Mouse (Mus musculus) G1E (cell line): ENCODE data around the gene C1qtnf5. TPM values are rescaled to one million over a fixed set of nuclear protein-coding genes. Genes with fewer than 3 reads are reported as not detected.

Experiments
- ATAC-seq: 2 replicates; pipeline ENCODE4 v1.8.0; 2016; ENCODE audit warnings: mild to moderate bottlenecking; ENCODE audit not compliant: insufficient number of reproducible peaks, poor library complexity, low FRiP score, severe bottlenecking; ENCODE audit errors: extremely low read depth
- DNase-seq: peaks from one replicate; pipeline ENCODE4 v3.0.0; 2012; ENCODE audit warnings: low spot score
- H3K27me3 ChIP-seq: 2 replicates; pipeline ENCODE4 v1.6.1; 2012; ENCODE audit warnings: mild to moderate bottlenecking, low read length, inconsistent platforms; ENCODE audit not compliant: insufficient read depth
- H3K36me3 ChIP-seq: replicated peaks from 2 replicates; pipeline ENCODE3; 2012; ENCODE audit warnings: mild to moderate bottlenecking, inconsistent platforms
- H3K4me1 ChIP-seq: 2 replicates; pipeline ENCODE4 v1.6.1; 2012; ENCODE audit warnings: low read depth, low read length, inconsistent platforms, mixed read lengths; ENCODE audit not compliant: insufficient read depth
- H3K4me3 ChIP-seq: 2 replicates; pipeline ENCODE4 v1.5.1; 2012; ENCODE audit warnings: low read depth, mild to moderate bottlenecking, inconsistent platforms, low read length, moderate library complexity, mixed read lengths
- H3K9me3 ChIP-seq: replicated peaks from 2 replicates; pipeline ENCODE4 v1.6.1; 2012; ENCODE audit warnings: inconsistent platforms
- CTCF ChIP-seq: IDR thresholded peaks from 2 replicates; pipeline ENCODE4 v1.5.1; 2012; ENCODE audit warnings: low read depth, low read length, inconsistent platforms, mixed read lengths
- GATA1 ChIP-seq: IDR thresholded peaks from 2 replicates; pipeline ENCODE4 v1.6.1; 2012; ENCODE audit warnings: borderline replicate concordance, low read length, inconsistent platforms, mixed read lengths
- GATA2 ChIP-seq: IDR thresholded peaks from 2 replicates; pipeline ENCODE4 v1.6.1; 2012; ENCODE audit warnings: low read depth, low read length, inconsistent platforms, borderline replicate concordance
- POLR2AphosphoS5 ChIP-seq: IDR thresholded peaks from 2 replicates; pipeline ENCODE4 v1.6.1; 2012; ENCODE audit warnings: low read depth, low read length, inconsistent platforms; ENCODE audit not compliant: insufficient replicate concordance
- TAL1 ChIP-seq: conservative IDR thresholded peaks from 2 replicates; pipeline ENCODE4 v1.6.1; 2012; ENCODE audit warnings: low read depth, low read length, inconsistent platforms, mixed read lengths
- polyA plus RNA-seq: library from polyadenylated mRNA; stranded (reverse); fragments of >175 nt; gene quantifications from 2 replicates; pipeline ENCODE4 v1.2.3, GENCODE M21; 2012
- total RNA-seq, 2 experiments: library from RNA; stranded (forward) in 1 of 2; stranded (reverse) in 1 of 2; fragments of 200-1000 nt in 1 of 2; fragments of >200 nt in 1 of 2; fragmentation: Nextera tagmentation in 1 of 2; gene quantifications; 2 replicates each; pipeline ENCODE4 v1.2.3; 2014 to 2017

C1qtnf5 gene
- total and polyA plus RNA-seq, 3 experiments = 0.21 TPM; not detected in 2

DNA sequence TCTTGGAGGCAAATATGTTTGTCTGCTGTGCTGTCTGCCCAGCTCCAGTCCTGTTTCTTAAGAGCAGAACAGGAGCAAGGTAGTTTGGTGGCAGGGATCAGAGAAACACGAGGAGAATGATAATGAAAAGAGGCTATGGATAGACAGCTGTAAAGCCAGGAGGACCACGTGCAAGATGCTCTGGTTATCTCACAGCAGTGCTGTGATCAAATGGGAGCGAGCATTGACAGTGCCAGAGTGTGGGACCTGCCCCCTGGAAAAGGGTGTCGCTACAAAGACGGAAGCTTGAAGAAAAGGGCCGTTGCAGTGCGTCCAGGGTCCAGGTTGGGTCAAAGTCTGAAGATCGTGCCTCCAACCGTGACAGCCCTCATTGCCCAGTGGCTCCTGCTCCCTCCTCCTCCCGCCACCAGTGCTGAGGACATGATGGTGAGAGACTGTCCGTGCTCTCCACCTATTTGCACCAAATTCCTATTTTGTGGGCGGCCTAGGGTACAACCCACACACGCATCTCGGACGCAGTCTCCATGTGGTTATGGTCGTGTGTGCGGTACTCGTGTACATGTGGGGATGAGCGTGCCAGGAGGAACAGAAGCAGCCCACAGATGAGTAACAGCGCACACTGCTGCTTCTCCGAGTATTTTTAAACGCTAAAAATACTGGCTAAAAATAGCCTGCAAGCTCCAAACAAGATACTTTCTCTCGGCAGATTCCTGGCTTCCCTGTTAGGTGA, 23.5 kb upstream of the C1qtnf5 start:
- TF ChIP-seq POLR2AphosphoS5 = no peak
- no peak for TF ChIP-seq CTCF
- TF ChIP-seq GATA2 = no peak
- TF ChIP-seq GATA1 = no peak
- TF ChIP-seq TAL1 = no peak
- no peak for DNase-seq
- Histone ChIP-seq H3K27me3 (peaks cover 32% of the 10 kb centered on the region), H3K36me3 (peaks cover 5% of the 10 kb centered on the region), H3K9me3 (no peaks in the 10 kb centered on the region), H3K4me1 (peaks cover 50% of the 10 kb centered on the region), H3K4me3 (no peak overlapping the region)
- ATAC-seq = no peak

DNA sequence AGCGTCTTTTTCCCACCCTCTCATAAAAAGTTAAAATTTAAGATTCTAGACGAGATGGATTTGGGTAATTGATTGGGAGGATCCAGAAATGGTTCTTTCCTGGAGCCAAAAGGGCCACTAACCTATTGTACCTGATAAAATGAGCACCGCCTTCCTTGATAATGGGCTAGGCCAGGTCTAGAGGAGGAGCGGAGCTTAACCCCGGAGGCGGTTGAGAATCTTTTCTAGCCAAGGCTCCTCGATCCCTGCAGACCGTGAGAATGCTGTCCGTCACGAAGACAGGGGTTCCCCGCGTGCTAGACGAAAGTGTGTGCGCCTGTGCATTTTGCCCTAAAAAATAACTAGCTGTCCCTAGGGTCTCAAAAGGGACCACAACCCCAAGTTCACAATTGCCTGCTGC, 22.8 kb upstream of the C1qtnf5 start:
- TF ChIP-seq GATA1 = no peak
- no peak for TF ChIP-seq CTCF
- TF ChIP-seq GATA2 = no peak
- TF ChIP-seq POLR2AphosphoS5 = no peak
- no peak for TF ChIP-seq TAL1

DNA sequence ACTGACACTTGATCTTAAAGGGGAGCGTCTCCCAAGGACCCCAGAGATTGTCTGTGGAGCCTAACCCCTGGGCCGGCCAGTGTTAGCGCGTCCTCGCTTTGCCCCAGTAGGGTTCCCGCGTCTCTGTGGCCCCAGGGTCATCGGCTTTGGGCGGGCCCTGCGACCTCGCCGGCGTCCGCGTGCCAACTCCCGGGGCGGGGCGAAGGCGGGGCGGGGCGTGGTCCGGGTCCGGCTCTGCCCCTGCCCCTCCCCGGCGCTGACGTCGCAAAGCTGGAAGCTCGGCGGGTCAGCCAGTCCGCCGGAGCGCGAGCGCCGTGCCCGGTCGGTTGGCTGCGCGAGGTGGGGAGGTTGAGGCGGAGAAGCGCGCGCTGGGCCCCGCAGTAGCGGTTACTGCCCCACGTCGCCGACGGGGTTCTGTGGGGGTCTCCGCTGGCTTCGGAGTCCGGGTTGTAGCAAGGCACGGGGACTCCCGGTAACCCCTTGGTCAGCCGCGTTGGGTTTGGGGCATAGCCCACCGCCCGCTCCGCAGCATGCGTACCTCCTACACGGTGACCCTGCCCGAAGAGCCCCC, 22.3 kb upstream of the C1qtnf5 start:
- peaks cover 50% of the 10 kb centered on the region for H3K4me1 ChIP-seq
- peak; percentile 40 for ATAC-seq

More for the DNA sequence above, 22.8 kb upstream of the C1qtnf5 start:
- H3K36me3 ChIP-seq = peaks cover 2% of the 10 kb centered on the region
- H3K9me3 ChIP-seq = no peaks in the 10 kb centered on the region
- ATAC-seq = no peak
- H3K4me1 ChIP-seq = peaks cover 50% of the 10 kb centered on the region
- H3K4me3 ChIP-seq = peak overlapping the region; percentile 72; the same call in 1 of the 2 replicates
- no peak for DNase-seq
- H3K27me3 ChIP-seq = peaks cover 31% of the 10 kb centered on the region

DNA sequence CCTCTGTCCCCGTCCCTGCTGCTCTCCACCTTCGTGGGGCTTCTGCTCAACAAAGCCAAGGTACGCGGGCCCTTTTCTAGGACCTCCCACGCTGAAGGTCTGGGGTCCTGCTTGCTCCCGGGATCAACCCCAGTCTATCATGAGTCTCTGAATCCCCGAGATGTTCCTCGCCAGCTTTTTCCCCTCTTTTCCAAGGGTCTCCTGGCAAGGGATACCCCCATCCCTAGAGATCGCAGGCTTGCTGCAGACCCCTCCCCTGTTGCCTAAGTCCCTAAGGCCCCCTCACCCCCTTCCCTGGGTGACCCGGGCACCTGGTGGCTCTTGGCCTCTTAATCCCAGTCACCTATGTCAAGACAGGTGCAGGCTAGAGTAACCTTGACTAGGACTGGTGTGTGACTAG, 21.8 kb upstream of the C1qtnf5 start:
- H3K27me3 ChIP-seq = peaks cover 31% of the 10 kb centered on the region

More for the DNA sequence above, 22.3 kb upstream of the C1qtnf5 start:
- peaks cover 31% of the 10 kb centered on the region for H3K27me3 ChIP-seq
- peak; percentile 76 for DNase-seq
- peaks cover 2% of the 10 kb centered on the region for H3K36me3 ChIP-seq
- TF ChIP-seq GATA2 (no peak), CTCF (no peak), POLR2AphosphoS5 (no peak), GATA1 (no peak), TAL1 (no peak)
- H3K9me3 ChIP-seq = no peaks in the 10 kb centered on the region
- peak overlapping the region; percentile 72 for H3K4me3 ChIP-seq

DNA sequence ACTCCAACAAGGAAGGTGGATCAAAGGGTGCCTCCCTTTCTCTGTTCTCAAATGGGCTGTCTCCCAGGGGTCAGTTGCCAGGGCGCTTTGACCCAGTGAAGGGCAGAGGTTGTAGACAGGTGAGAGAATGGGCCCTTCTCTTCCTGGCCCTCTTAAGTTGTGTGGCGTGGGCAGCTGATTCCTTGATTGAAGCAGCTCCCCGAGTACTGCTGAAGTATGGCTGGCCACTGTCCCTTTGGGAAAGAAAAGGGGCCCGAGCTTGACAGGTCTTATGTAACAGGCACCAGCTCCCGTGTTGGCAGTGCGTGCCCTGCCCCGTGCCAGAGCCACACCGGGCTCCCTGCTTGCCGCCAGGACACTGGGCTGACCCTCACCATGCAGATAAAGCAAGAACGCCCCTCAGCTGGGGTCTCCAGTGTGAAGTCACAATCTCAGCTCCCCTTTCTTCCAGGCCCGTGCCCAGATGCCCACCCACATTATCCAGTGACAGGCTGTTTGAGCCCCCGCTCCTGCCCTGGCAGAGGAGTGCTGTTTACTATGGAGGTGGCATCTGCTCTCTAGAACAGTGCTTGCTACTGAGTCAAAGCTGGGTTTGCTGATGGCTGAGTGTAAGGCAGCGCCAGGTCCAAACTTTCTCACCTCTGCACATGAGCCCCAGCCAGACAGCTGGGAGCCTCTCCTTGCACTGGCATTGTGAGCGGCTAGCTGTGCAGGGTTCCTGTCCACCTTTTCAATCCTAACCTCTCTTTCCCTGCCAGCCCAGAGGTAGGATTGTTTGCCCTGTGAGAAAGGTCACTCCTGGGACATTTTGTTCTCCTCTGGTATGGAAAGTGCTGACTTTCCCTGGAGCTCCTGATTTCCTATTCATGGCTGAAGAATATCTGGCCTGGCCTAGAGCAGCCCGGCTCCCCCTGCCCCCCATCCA, 21.0 kb upstream of the C1qtnf5 start:
- no peak for TF ChIP-seq CTCF
- TF ChIP-seq TAL1 = no peak
- no peak for TF ChIP-seq GATA2
- TF ChIP-seq POLR2AphosphoS5 = no peak
- TF ChIP-seq GATA1 = no peak
- Histone ChIP-seq H3K4me1 (peaks cover 48% of the 10 kb centered on the region), H3K4me3 (no peak overlapping the region), H3K9me3 (no peaks in the 10 kb centered on the region), H3K27me3 (peaks cover 28% of the 10 kb centered on the region), H3K36me3 (peaks cover 9% of the 10 kb centered on the region)
- ATAC-seq = no peak
- DNase-seq = no peak

More for the DNA sequence above, 21.8 kb upstream of the C1qtnf5 start:
- ATAC-seq (no peak), DNase-seq (no peak)
- peaks cover 6% of the 10 kb centered on the region for H3K36me3 ChIP-seq
- H3K9me3 ChIP-seq = no peaks in the 10 kb centered on the region
- peak overlapping the region; percentile 72 for H3K4me3 ChIP-seq
- TF ChIP-seq GATA2 = no peak
- no peak for TF ChIP-seq TAL1
- peaks cover 51% of the 10 kb centered on the region for H3K4me1 ChIP-seq

DNA sequence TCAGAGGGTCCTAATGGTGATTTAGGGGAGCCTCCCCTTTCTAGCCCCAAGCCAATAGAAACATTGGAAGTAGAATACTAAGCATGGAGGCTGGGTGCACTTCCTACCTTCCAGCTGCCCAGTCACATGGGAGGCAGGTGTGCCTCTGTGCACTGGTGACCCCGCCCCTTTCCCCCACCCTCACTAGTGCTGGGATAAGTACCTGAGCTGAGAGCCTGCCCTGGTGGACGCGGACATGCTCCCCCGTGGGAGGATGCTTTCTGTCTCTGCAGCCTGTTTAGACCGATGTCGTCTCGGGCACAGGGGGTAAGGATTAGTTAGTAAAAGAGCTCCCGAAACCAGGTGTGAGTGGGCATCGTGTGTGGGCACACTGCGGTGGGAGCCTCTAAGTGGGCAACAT, 20.1 kb upstream of the C1qtnf5 start:
- DNase-seq (no peak), ATAC-seq (no peak)
- peaks cover 17% of the 10 kb centered on the region for H3K36me3 ChIP-seq
- TF ChIP-seq GATA2 = no peak
- no peak for TF ChIP-seq GATA1
- no peak for TF ChIP-seq CTCF
- TF ChIP-seq POLR2AphosphoS5 = no peak
- no peak for TF ChIP-seq TAL1
- no peak overlapping the region for H3K4me3 ChIP-seq
- H3K4me1 ChIP-seq = peaks cover 46% of the 10 kb centered on the region
- H3K27me3 ChIP-seq = peaks cover 27% of the 10 kb centered on the region
- H3K9me3 ChIP-seq = no peaks in the 10 kb centered on the region
